Mouse (Mus musculus): ENCODE measurements around the gene Polr2g. TPM values are rescaled to one million over a fixed set of nuclear protein-coding genes. Genes with fewer than 3 reads are reported as not detected.

Gene Polr2g
- polyA plus RNA-seq, 1 experiment from 2014 or later: 129 TPM

Other genes with a start within 250 kb of the Polr2g start
- gene Slc22a8, start 207.3 kb downstream of the Polr2g start, polyA plus RNA-seq (2015; fragmentation: Nextera tagmentation; extraction: Ambion mirVana): 12.1 and 13.5 TPM in 2 replicates
- gene Slc22a6, start 180.5 kb downstream of the Polr2g start, polyA plus RNA-seq (2015; fragmentation: Nextera tagmentation; extraction: Ambion mirVana): 15.3 and 19.7 TPM in 2 replicates
- 0.81 and 0.86 TPM in 2 replicates for gene Chrm1, start 134.8 kb downstream of the Polr2g start, polyA plus RNA-seq (2015; fragmentation: Nextera tagmentation; extraction: Ambion mirVana)
- gene Slc3a2, start 75.2 kb downstream of the Polr2g start, polyA plus RNA-seq (2015; fragmentation: Nextera tagmentation; extraction: Ambion mirVana): 165 and 174 TPM in 2 replicates
- 100.0 and 103 TPM in 2 replicates for gene Wdr74, start 62.8 kb downstream of the Polr2g start, polyA plus RNA-seq (2015; fragmentation: Nextera tagmentation; extraction: Ambion mirVana)
- gene 1700092M07Rik, start 57.9 kb downstream of the Polr2g start, polyA plus RNA-seq (2015; fragmentation: Nextera tagmentation; extraction: Ambion mirVana): 1.5 and 1.7 TPM in 2 replicates
- 121 and 123 TPM in 2 replicates for gene Stx5a, start 57.2 kb downstream of the Polr2g start, polyA plus RNA-seq (2015; fragmentation: Nextera tagmentation; extraction: Ambion mirVana)
- gene Nxf1, start 41.5 kb downstream of the Polr2g start, polyA plus RNA-seq (2015; fragmentation: Nextera tagmentation; extraction: Ambion mirVana): 161 and 171 TPM in 2 replicates
- gene Tmem223, start 27.6 kb downstream of the Polr2g start, polyA plus RNA-seq (2015; fragmentation: Nextera tagmentation; extraction: Ambion mirVana): 212 and 213 TPM in 2 replicates
- 27.1 and 31.8 TPM in 2 replicates for gene Tmem179b, start 24.1 kb downstream of the Polr2g start, polyA plus RNA-seq (2015; fragmentation: Nextera tagmentation; extraction: Ambion mirVana)
- gene Taf6l, start 12.2 kb downstream of the Polr2g start, polyA plus RNA-seq (2015; fragmentation: Nextera tagmentation; extraction: Ambion mirVana): 32.6 and 34.0 TPM in 2 replicates
- 8.4 and 8.7 TPM in 2 replicates for gene Zbtb3, start 4.0 kb upstream of the Polr2g start, polyA plus RNA-seq (2015; fragmentation: Nextera tagmentation; extraction: Ambion mirVana)
- gene Ttc9c, start 20.8 kb upstream of the Polr2g start, polyA plus RNA-seq (2015; fragmentation: Nextera tagmentation; extraction: Ambion mirVana): 59.8 and 60.4 TPM in 2 replicates
- 6.6 and 6.7 TPM in 2 replicates for gene Hnrnpul2, start 21.4 kb upstream of the Polr2g start, polyA plus RNA-seq (2015; fragmentation: Nextera tagmentation; extraction: Ambion mirVana)
- not detected in 2 replicates for gene AC129217.1, start 31.2 kb upstream of the Polr2g start, polyA plus RNA-seq (2015; fragmentation: Nextera tagmentation; extraction: Ambion mirVana)
- 100 and 105 TPM in 2 replicates for gene Bscl2, start 38.9 kb upstream of the Polr2g start, polyA plus RNA-seq (2015; fragmentation: Nextera tagmentation; extraction: Ambion mirVana)
- 479 and 483 TPM in 2 replicates for gene Gng3, start 40.6 kb upstream of the Polr2g start, polyA plus RNA-seq (2015; fragmentation: Nextera tagmentation; extraction: Ambion mirVana)
- gene Lrrn4cl, start 52.2 kb upstream of the Polr2g start, polyA plus RNA-seq (2015; fragmentation: Nextera tagmentation; extraction: Ambion mirVana): 1.1 and 1.4 TPM in 2 replicates
- 138 and 142 TPM in 2 replicates for gene Ubxn1, start 72.9 kb upstream of the Polr2g start, polyA plus RNA-seq (2015; fragmentation: Nextera tagmentation; extraction: Ambion mirVana)
- gene Uqcc3, start 82.3 kb upstream of the Polr2g start, polyA plus RNA-seq (2015; fragmentation: Nextera tagmentation; extraction: Ambion mirVana): 61.4 and 62.7 TPM in 2 replicates
- gene Lbhd1, start 85.2 kb upstream of the Polr2g start, polyA plus RNA-seq (2015; fragmentation: Nextera tagmentation; extraction: Ambion mirVana): 36.5 and 37.7 TPM in 2 replicates
- not detected in 2 replicates for gene Gm49403, start 85.4 kb upstream of the Polr2g start, polyA plus RNA-seq (2015; fragmentation: Nextera tagmentation; extraction: Ambion mirVana)
- 40.2 and 44.3 TPM in 2 replicates for gene 1810009A15Rik, start 90.3 kb upstream of the Polr2g start, polyA plus RNA-seq (2015; fragmentation: Nextera tagmentation; extraction: Ambion mirVana)
- gene Gm49416, start 90.3 kb upstream of the Polr2g start, polyA plus RNA-seq (2015; fragmentation: Nextera tagmentation; extraction: Ambion mirVana): not detected in 2 replicates
- 36.4 and 38.4 TPM in 2 replicates for gene Ints5, start 94.4 kb upstream of the Polr2g start, polyA plus RNA-seq (2015; fragmentation: Nextera tagmentation; extraction: Ambion mirVana)
- gene Ganab, start 99.5 kb upstream of the Polr2g start, polyA plus RNA-seq (2015; fragmentation: Nextera tagmentation; extraction: Ambion mirVana): 88.8 and 90.7 TPM in 2 replicates
- 96.1 and 96.6 TPM in 2 replicates for gene B3gat3, start 121.8 kb upstream of the Polr2g start, polyA plus RNA-seq (2015; fragmentation: Nextera tagmentation; extraction: Ambion mirVana)
- 1.9 and 2.4 TPM in 2 replicates for gene Rom1, start 130.8 kb upstream of the Polr2g start, polyA plus RNA-seq (2015; fragmentation: Nextera tagmentation; extraction: Ambion mirVana)
- gene Eml3, start 131.0 kb upstream of the Polr2g start, polyA plus RNA-seq (2015; fragmentation: Nextera tagmentation; extraction: Ambion mirVana): 10.5 and 13.4 TPM in 2 replicates
- 119 and 121 TPM in 2 replicates for gene Mta2, start 143.3 kb upstream of the Polr2g start, polyA plus RNA-seq (2015; fragmentation: Nextera tagmentation; extraction: Ambion mirVana)
- gene Tut1, start 155.3 kb upstream of the Polr2g start, polyA plus RNA-seq (2015; fragmentation: Nextera tagmentation; extraction: Ambion mirVana): 27.5 and 30.5 TPM in 2 replicates
- gene Eef1g, start 168.5 kb upstream of the Polr2g start, polyA plus RNA-seq (2015; fragmentation: Nextera tagmentation; extraction: Ambion mirVana): 287 and 295 TPM in 2 replicates
- gene Ahnak, start 190.7 kb upstream of the Polr2g start, polyA plus RNA-seq (2015; fragmentation: Nextera tagmentation; extraction: Ambion mirVana): 4.9 and 5.9 TPM in 2 replicates